29 mouse cellular contexts compared by ENCODE assay signal in the genomic region with DNA sequence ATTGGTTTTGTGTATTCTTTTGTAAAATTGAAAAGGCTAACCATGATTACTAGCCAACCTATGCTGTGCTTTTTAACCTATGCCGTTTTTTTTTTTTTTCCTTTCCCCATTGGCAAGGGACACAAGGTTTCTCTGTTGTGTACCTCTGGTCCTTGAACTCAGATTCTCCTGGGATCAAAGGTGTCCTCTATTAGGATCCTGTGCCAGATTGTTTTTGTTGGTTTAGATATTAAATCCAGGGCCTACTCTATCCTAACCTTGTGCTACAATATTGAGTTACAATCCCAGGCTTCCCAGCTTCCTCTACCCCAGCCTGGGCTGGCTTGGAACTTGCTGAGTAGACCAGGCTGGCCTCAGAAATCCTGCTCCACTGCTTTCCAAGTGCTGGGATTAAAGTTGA. TPM values are rescaled to one million over a fixed set of nuclear protein-coding genes. Genes with fewer than 3 reads are reported as not detected.
DNase-seq lines count a peak whose midpoint lies in the region; ATAC-seq and TF ChIP-seq lines count a peak whose summit lies in the region.
"Had no signal": no experiment of that assay in that cellular context is flagged by ENCODE, and none has a peak within 500 bp of the region (broad histone marks: within the 10 kb centered on the region; RNA-seq: fewer than 3 reads in every experiment).

No protein-coding gene starts in this region.

- peaks cover 25% of the 10 kb centered on the region for H3K4me1 ChIP-seq in kidney, adult 2 months (ENCODE audit: control insufficient read depth, insufficient read depth, low read length)
- H3K4me1 ChIP-seq in kidney, embryonic 14.5 days (ENCODE audit: control insufficient read depth, insufficient read depth, low read length), result no peaks in the 10 kb centered on the region
- peaks cover 24% of the 10 kb centered on the region for H3K4me1 ChIP-seq in liver, adult 2 months (ENCODE audit: control insufficient read depth, insufficient read depth, low read length)
- no peaks in the 10 kb centered on the region for H3K4me1 ChIP-seq in liver, embryonic 11.5 days (replicated peaks; ENCODE audit: control insufficient read depth, insufficient read depth, low read length)
- no peaks in the 10 kb centered on the region for H3K4me1 ChIP-seq in lung, postnatal 0 days (ENCODE audit: insufficient read depth, low read depth, low read length)

- no peak overlapping the region for H3K4me2 ChIP-seq in kidney, embryonic 14.5 days (replicated peaks; ENCODE audit: low read depth, low read length)
- H3K4me2 ChIP-seq in liver, embryonic 11.5 days, result no peak overlapping the region
- no peak overlapping the region for H3K4me2 ChIP-seq in lung, postnatal 0 days (replicated peaks; ENCODE audit: low read depth, low read length)
- H3K4me2 ChIP-seq: embryonic facial prominence, embryonic 13.5 days; forebrain, embryonic 12.5 days; forebrain, embryonic 15.5 days; heart, embryonic 13.5 days; hindbrain, embryonic 12.5 days; hindbrain, embryonic 15.5 days had no signal

- no peaks in the 10 kb centered on the region for H3K9me3 ChIP-seq in kidney, embryonic 14.5 days (ENCODE audit: control insufficient read depth, low read length)
- no peaks in the 10 kb centered on the region for H3K9me3 ChIP-seq in liver, embryonic 11.5 days (ENCODE audit: control insufficient read depth, low read length)
- H3K9me3 ChIP-seq in lung, postnatal 0 days (ENCODE audit: low read length), result no peaks in the 10 kb centered on the region
- H3K9me3 ChIP-seq: embryonic facial prominence, embryonic 10.5 days; embryonic facial prominence, embryonic 13.5 days; forebrain, embryonic 12.5 days; forebrain, embryonic 15.5 days; G1E; heart, embryonic 10.5 days; heart, embryonic 13.5 days; hindbrain, embryonic 12.5 days; hindbrain, embryonic 15.5 days had no signal

- no peak for TF ChIP-seq POLR2A in kidney, adult 2 months (IDR thresholded peaks at IDR 0.05; ENCODE audit: low read depth, low read length)
- TF ChIP-seq POLR2A in liver, adult 2 months (IDR thresholded peaks at IDR 0.05; ENCODE audit: extremely low read depth, insufficient read depth, low read length), result no peak

- ATAC-seq in kidney, embryonic 14.5 days (ENCODE audit: low FRiP score, low TSS enrichment), result no peak
- no peak for ATAC-seq in liver, embryonic 11.5 days (replicated peaks; ENCODE audit: low FRiP score)
- no peak for ATAC-seq in lung, postnatal 0 days
- ATAC-seq: forebrain, embryonic 15.5 days; Patski had no signal

- peak; percentile 31 for DNase-seq in heart, adult 11 months
- no peak for DNase-seq in heart, postnatal 36 days
- peak; percentile 86 for DNase-seq in kidney, adult 2 months
- peak; percentile 98 for DNase-seq in liver, adult 2 months (ENCODE audit: extremely low read depth, low read depth, low spot score)
- no peak for DNase-seq in liver, embryonic 11.5 days (ENCODE audit: low spot score)
- peak; percentile 14 to 36 for DNase-seq in kidney, postnatal 25 days
- no peak for DNase-seq in lung, postnatal 0 days (ENCODE audit: low spot score)
- DNase-seq: adrenal gland, postnatal 10 days; adrenal gland, postnatal 36 days; cerebellum, adult 11 months; cerebellum, adult 2 months; cerebellum, adult 9-11 months; cerebellum, postnatal 25 days; gastrocnemius, postnatal 25 days; heart, adult 2 months; heart, postnatal 14 days had no signal

- H3K27me3 ChIP-seq in kidney, adult 2 months (replicated peaks; ENCODE audit: control insufficient read depth, insufficient read depth, low read length), result no peaks in the 10 kb centered on the region
- no peaks in the 10 kb centered on the region for H3K27me3 ChIP-seq in kidney, embryonic 14.5 days (ENCODE audit: control insufficient read depth, insufficient read depth, low read length)
- H3K27me3 ChIP-seq in liver, adult 2 months (ENCODE audit: control insufficient read depth, insufficient read depth, low read length), result no peaks in the 10 kb centered on the region
- no peaks in the 10 kb centered on the region for H3K27me3 ChIP-seq in liver, embryonic 11.5 days (replicated peaks; ENCODE audit: control insufficient read depth, insufficient read depth, low read length)
- H3K27me3 ChIP-seq in lung, postnatal 0 days (replicated peaks; ENCODE audit: insufficient read depth, low read length), result no peaks in the 10 kb centered on the region
- H3K27me3 ChIP-seq: CH12.LX; embryonic facial prominence, embryonic 13.5 days; forebrain, embryonic 12.5 days; forebrain, embryonic 15.5 days; heart, embryonic 13.5 days; hindbrain, embryonic 12.5 days; hindbrain, embryonic 15.5 days; Patski had no signal

- H3K27ac ChIP-seq in kidney, adult 2 months (ENCODE audit: insufficient read depth, low read depth, low read length), result no peak overlapping the region; the same call in 1 of the 2 replicates
- no peak overlapping the region for H3K27ac ChIP-seq in kidney, embryonic 14.5 days (ENCODE audit: low read depth, low read length)
- H3K27ac ChIP-seq in liver, adult 2 months (replicated peaks; ENCODE audit: insufficient read depth, low read depth, low read length), result peak overlapping the region; percentile 69
- H3K27ac ChIP-seq in liver, embryonic 11.5 days (ENCODE audit: low read depth, low read length), result no peak overlapping the region
- H3K27ac ChIP-seq in lung, postnatal 0 days (ENCODE audit: low read length), result no peak overlapping the region
- H3K27ac ChIP-seq: embryonic facial prominence, embryonic 10.5 days; embryonic facial prominence, embryonic 13.5 days; forebrain, embryonic 12.5 days; forebrain, embryonic 15.5 days; heart, adult 2 months; heart, embryonic 10.5 days; heart, embryonic 13.5 days; hindbrain, embryonic 12.5 days; hindbrain, embryonic 15.5 days had no signal

- H3K9ac ChIP-seq in kidney, embryonic 14.5 days (ENCODE audit: low read depth, low read length), result no peak overlapping the region
- H3K9ac ChIP-seq in liver, adult 2 months (ENCODE audit: low read depth, low read length), result no peak overlapping the region
- no peak overlapping the region for H3K9ac ChIP-seq in liver, embryonic 11.5 days (ENCODE audit: low read depth, low read length)
- H3K9ac ChIP-seq in lung, postnatal 0 days (replicated peaks; ENCODE audit: low read depth), result no peak overlapping the region
- H3K9ac ChIP-seq: embryonic facial prominence, embryonic 13.5 days; forebrain, embryonic 12.5 days; forebrain, embryonic 15.5 days; heart, embryonic 13.5 days; hindbrain, embryonic 12.5 days; hindbrain, embryonic 15.5 days had no signal

- no peak for TF ChIP-seq CTCF in kidney, adult 2 months (conservative IDR thresholded peaks at IDR 0.05; ENCODE audit: insufficient read depth, insufficient read length, low read depth, low read length)
- TF ChIP-seq CTCF in liver, adult 2 months (IDR thresholded peaks at IDR 0.05; ENCODE audit: low read depth, low read length), result no peak
- no peak for TF ChIP-seq CTCF in lung, postnatal 0 days (IDR thresholded peaks at IDR 0.05)

- no peak for TF ChIP-seq EP300 in lung, postnatal 0 days (IDR thresholded peaks at IDR 0.05)

- H3K4me3 ChIP-seq in kidney, adult 2 months (ENCODE audit: insufficient read depth, low read depth, low read length), result no peak overlapping the region
- H3K4me3 ChIP-seq in kidney, embryonic 14.5 days (ENCODE audit: low read length), result no peak overlapping the region
- no peak overlapping the region for H3K4me3 ChIP-seq in liver, adult 2 months (ENCODE audit: insufficient read depth, low read depth, low read length)
- no peak overlapping the region for H3K4me3 ChIP-seq in liver, embryonic 11.5 days (ENCODE audit: low read depth, low read length)
- H3K4me3 ChIP-seq in lung, postnatal 0 days (ENCODE audit: low read depth, low read length), result no peak overlapping the region
- H3K4me3 ChIP-seq: embryonic facial prominence, embryonic 10.5 days; embryonic facial prominence, embryonic 13.5 days; erythroblast, embryonic 14.5 days; forebrain, embryonic 12.5 days; forebrain, embryonic 15.5 days; heart, adult 2 months; heart, embryonic 10.5 days; heart, embryonic 13.5 days; hindbrain, embryonic 12.5 days; hindbrain, embryonic 15.5 days had no signal

- 71% methylated on average over 1 of the region's 1 CpGs for WGBS in kidney, adult 2 months
- WGBS in kidney, embryonic 14.5 days, result 86% methylated on average over 1 of the region's 1 CpGs
- 8% methylated on average over 1 of the region's 1 CpGs for WGBS in liver, adult 2 months
- 94% methylated on average over 1 of the region's 1 CpGs for WGBS in liver, embryonic 11.5 days
- 85% methylated on average over 1 of the region's 1 CpGs for WGBS in lung, postnatal 0 days

- intact Hi-C loops in heart, postnatal 36 days (cut with DNase I), result no loop called here

- H3K36me3 ChIP-seq in kidney, adult 2 months (ENCODE audit: control insufficient read depth, insufficient read depth, low read length), result no peaks in the 10 kb centered on the region
- H3K36me3 ChIP-seq in kidney, embryonic 14.5 days (ENCODE audit: control insufficient read depth, insufficient read depth, low read length), result no peaks in the 10 kb centered on the region
- no peaks in the 10 kb centered on the region for H3K36me3 ChIP-seq in liver, adult 2 months (ENCODE audit: control insufficient read depth, insufficient read depth, low read length)
- no peaks in the 10 kb centered on the region for H3K36me3 ChIP-seq in liver, embryonic 11.5 days (ENCODE audit: control insufficient read depth, insufficient read depth, low read length)
- no peaks in the 10 kb centered on the region for H3K36me3 ChIP-seq in lung, postnatal 0 days (ENCODE audit: insufficient read depth, low read length)
- H3K36me3 ChIP-seq: embryonic facial prominence, embryonic 10.5 days; embryonic facial prominence, embryonic 13.5 days; forebrain, embryonic 12.5 days; forebrain, embryonic 15.5 days; heart, embryonic 10.5 days; heart, embryonic 13.5 days; hindbrain, embryonic 12.5 days; hindbrain, embryonic 15.5 days had no signal

- peaks cover 31% of the 10 kb centered on the region; the same call in 1 of the 2 replicates for H3K79me2 ChIP-seq in liver, adult 2 months (ENCODE audit: control insufficient read depth, insufficient read depth, low read length)

RNA-seq across cellular contexts. Expression of gene Atl3, which starts 6.9 kb away (rescaled TPM):
- total RNA-seq in heart, postnatal 36 days (2021), result 10 to 100 TPM; 17.2 to 20.1 TPM
- polyA plus RNA-seq in kidney, adult 2 months (2012; rRNA removed), result 12.7 and 20.4 TPM in 2 replicates
- polyA plus RNA-seq in kidney, embryonic 14.5 days (2014; fragmentation: Nextera tagmentation; extraction: Ambion mirVana), result 12.5 and 17.7 TPM in 2 replicates
- total RNA-seq in liver, adult 2 months (2014; rRNA removed), result 69.9 and 74.5 TPM in 2 replicates
- polyA plus RNA-seq in liver, adult 2 months (2012; rRNA removed), result 16.5 and 19.4 TPM in 2 replicates
- 10.7 and 11.2 TPM in 2 replicates for polyA plus RNA-seq in liver, embryonic 11.5 days (2014; fragmentation: Nextera tagmentation; extraction: Ambion mirVana)
- polyA plus RNA-seq in lung, postnatal 0 days (2015; fragmentation: Nextera tagmentation; extraction: Ambion mirVana), result 20.0 and 21.6 TPM in 2 replicates

RNA-seq across cellular contexts. Expression of gene Rtn3, which starts 17.6 kb away (rescaled TPM):
- 10 to 100 TPM; 75.7 to 76.9 TPM for total RNA-seq in heart, postnatal 36 days (2021)
- polyA plus RNA-seq in kidney, adult 2 months (2012; rRNA removed), result 186 and 190 TPM in 2 replicates
- polyA plus RNA-seq in kidney, embryonic 14.5 days (2014; fragmentation: Nextera tagmentation; extraction: Ambion mirVana), result 127 and 131 TPM in 2 replicates
- 22.5 and 33.6 TPM in 2 replicates for total RNA-seq in liver, adult 2 months (2014; rRNA removed)
- 45.7 and 50.0 TPM in 2 replicates for polyA plus RNA-seq in liver, adult 2 months (2012; rRNA removed)
- polyA plus RNA-seq in liver, embryonic 11.5 days (2014; fragmentation: Nextera tagmentation; extraction: Ambion mirVana), result 77.3 and 78.3 TPM in 2 replicates
- polyA plus RNA-seq in lung, postnatal 0 days (2015; fragmentation: Nextera tagmentation; extraction: Ambion mirVana), result 122 and 132 TPM in 2 replicates

RNA-seq across cellular contexts. Expression of gene Pla2g16, which starts 56.6 kb away (rescaled TPM):
- total RNA-seq in heart, postnatal 36 days (2021), result 100 to 1,000 TPM; 118 to 137 TPM
- 24.3 and 24.9 TPM in 2 replicates for polyA plus RNA-seq in kidney, adult 2 months (2012; rRNA removed)
- polyA plus RNA-seq in kidney, embryonic 14.5 days (2014; fragmentation: Nextera tagmentation; extraction: Ambion mirVana), result 7.4 and 8.1 TPM in 2 replicates
- 6.3 and 9.7 TPM in 2 replicates for total RNA-seq in liver, adult 2 months (2014; rRNA removed)
- 4.3 and 6.5 TPM in 2 replicates for polyA plus RNA-seq in liver, adult 2 months (2012; rRNA removed)
- polyA plus RNA-seq in liver, embryonic 11.5 days (2014; fragmentation: Nextera tagmentation; extraction: Ambion mirVana), result 16.0 TPM in 2 replicates
- polyA plus RNA-seq in lung, postnatal 0 days (2015; fragmentation: Nextera tagmentation; extraction: Ambion mirVana), result 17.9 and 19.1 TPM in 2 replicates
- polyA plus RNA-seq: G1E had no signal

Comparison
In these comparisons a context has a peak if more than half of its experiments do, and no peak if none do; other contexts are left out.
1. DNase-seq: peak in heart, adult 11 months (single experiment), kidney, adult 2 months (single experiment), liver, adult 2 months (single experiment) and kidney, postnatal 25 days (2 of 2); none in heart, postnatal 36 days (0 of 2), liver, embryonic 11.5 days (single experiment) and lung, postnatal 0 days (single experiment).